Mouse (Mus musculus) hindbrain, embryonic 16.5 days (tissue): ENCODE measurements around the gene Prickle1. TPM values are rescaled to one million over a fixed set of nuclear protein-coding genes. Genes with fewer than 3 reads are reported as not detected.

ENCODE experiments used
- ATAC-seq: fragments of 200-750 bp; cut with Nextera tagmentation; 2 replicates; pipeline ENCODE4 v1.8.0; 2017; ENCODE audit warnings: moderate TSS enrichment, moderate library complexity
- H3K27ac ChIP-seq: fragments of 300-500 bp; sonication (generic); 2 replicates; pipeline ENCODE4 v1.5.1; 2014; ENCODE audit warnings: low read depth, mild to moderate bottlenecking, control low read depth, low read length, moderate library complexity
- H3K27me3 ChIP-seq: fragments of 300-500 bp; sonication (generic); replicated peaks from 2 replicates; pipeline ENCODE4 v1.6.1; 2014; ENCODE audit warnings: low read length; ENCODE audit not compliant: control insufficient read depth, insufficient read depth
- H3K36me3 ChIP-seq: fragments of 300-500 bp; sonication (generic); 2 replicates; pipeline ENCODE4 v1.6.1; 2014; ENCODE audit warnings: mild to moderate bottlenecking, low read length, moderate library complexity, mixed read lengths; ENCODE audit not compliant: control insufficient read depth, insufficient read depth
- H3K4me1 ChIP-seq: fragments of 300-500 bp; sonication (generic); 2 replicates; pipeline ENCODE4 v1.6.1; 2014; ENCODE audit warnings: low read depth, low read length; ENCODE audit not compliant: control insufficient read depth, insufficient read depth
- H3K4me2 ChIP-seq: fragments of 300-500 bp; sonication (generic); 2 replicates; pipeline ENCODE4 v1.6.1; 2014; ENCODE audit warnings: mild to moderate bottlenecking, low read length, control low read depth, moderate library complexity
- H3K4me3 ChIP-seq: fragments of 300-500 bp; sonication (generic); 2 replicates; pipeline ENCODE4 v1.5.1; 2014; ENCODE audit warnings: mild to moderate bottlenecking, low read length, control low read depth, moderate library complexity
- H3K9ac ChIP-seq: fragments of 300-500 bp; sonication (generic); 2 replicates; pipeline ENCODE4 v1.6.1; 2014; ENCODE audit warnings: low read depth, mild to moderate bottlenecking, control low read depth, low read length, moderate library complexity
- H3K9me3 ChIP-seq: fragments of 300-500 bp; sonication (generic); 2 replicates; pipeline ENCODE4 v1.6.1; 2014; ENCODE audit warnings: mild to moderate bottlenecking, low read length, moderate library complexity; ENCODE audit not compliant: control insufficient read depth
- whole genome bisulfite sequencing: fragments of 180-500 bp; shearing (Covaris S2); extraction: QIAGEN DNeasy Blood & Tissue Kit; methylation state at CpG from one replicate; pipeline ENCODE4 v1.1.7; 2014; 5-methylcytosine and 5-hydroxymethylcytosine counted together
- polyA plus RNA-seq: library from polyadenylated mRNA; unstranded; fragments of >200 nt; fragmentation: Nextera tagmentation; extraction: Ambion mirVana; gene quantifications from 2 replicates; pipeline ENCODE4 v1.2.1, GENCODE M21; 2015

Prickle1 gene
- polyA plus RNA-seq, 1 experiment from 2014 or later = 20.1 TPM

DNA sequence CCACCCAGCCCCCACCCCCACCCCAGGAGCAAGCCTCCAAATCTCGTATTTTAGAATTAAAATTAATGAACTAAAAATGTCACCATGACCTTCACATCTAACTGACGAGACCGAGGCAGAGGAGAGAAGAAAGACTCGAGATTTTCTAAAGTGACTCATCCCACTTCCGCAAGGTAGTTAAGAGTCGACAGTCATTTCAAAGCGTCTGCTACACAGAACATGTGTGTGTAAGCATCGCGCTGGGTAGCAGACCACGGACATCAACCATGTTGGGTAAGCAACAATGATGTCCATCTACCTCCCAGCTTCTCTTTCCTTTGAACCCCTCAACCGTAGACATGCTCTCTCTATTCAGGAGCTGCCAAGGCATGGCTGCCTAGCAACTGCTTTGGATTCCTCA, 12.6 kb downstream of the Prickle1 start:
- no peaks in the 10 kb centered on the region for H3K4me1 ChIP-seq
- no peaks in the 10 kb centered on the region for H3K9me3 ChIP-seq
- H3K27ac ChIP-seq = no peak overlapping the region
- no peak for ATAC-seq
- no peaks in the 10 kb centered on the region for H3K36me3 ChIP-seq
- no peak overlapping the region for H3K4me3 ChIP-seq
- H3K9ac ChIP-seq = no peak overlapping the region
- WGBS = 67% methylated on average over 11 of the region's 11 CpGs
- no peak overlapping the region for H3K4me2 ChIP-seq
- no peaks in the 10 kb centered on the region for H3K27me3 ChIP-seq

- Histone ChIP-seq H3K36me3 (no peaks in the 10 kb centered on the region), H3K9ac (no peak overlapping the region), H3K27me3 (no peaks in the 10 kb centered on the region), H3K4me1 (no peaks in the 10 kb centered on the region), H3K9me3 (no peaks in the 10 kb centered on the region), H3K27ac (no peak overlapping the region), H3K4me2 (no peak overlapping the region), H3K4me3 (no peak overlapping the region)
- ATAC-seq = no peak
- WGBS = 87% methylated on average over 8 of the region's 8 CpGs
These were observed 14.0 kb downstream of the Prickle1 start for GRCm38 (mm10) chr15:93581736-93582135.

DNA sequence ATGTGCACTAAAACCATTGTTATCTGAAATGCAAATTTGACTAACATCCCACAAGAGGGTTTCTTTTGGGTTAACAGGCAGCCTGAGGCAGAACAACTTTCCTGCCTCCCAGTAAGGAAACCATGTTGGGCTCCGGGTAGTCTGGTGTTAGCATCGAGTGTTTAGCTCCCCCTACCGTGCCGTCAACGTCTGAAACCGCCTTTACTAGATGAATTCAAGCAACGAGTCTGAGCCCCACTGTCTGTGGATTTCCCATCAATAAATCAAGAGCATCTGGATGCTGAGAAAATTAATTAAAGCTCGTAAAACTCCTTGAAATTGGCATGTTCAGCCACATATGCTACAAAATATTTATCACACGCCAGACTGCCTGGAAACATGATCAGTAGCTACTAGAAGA, 15.8 kb downstream of the Prickle1 start:
- Histone ChIP-seq H3K4me3 (no peak overlapping the region), H3K9me3 (no peaks in the 10 kb centered on the region), H3K36me3 (no peaks in the 10 kb centered on the region), H3K4me2 (no peak overlapping the region), H3K4me1 (no peaks in the 10 kb centered on the region), H3K9ac (no peak overlapping the region), H3K27ac (no peak overlapping the region), H3K27me3 (no peaks in the 10 kb centered on the region)
- WGBS = 27% methylated on average over 9 of the region's 9 CpGs
- no peak for ATAC-seq

- Histone ChIP-seq H3K9ac (no peak overlapping the region), H3K9me3 (no peaks in the 10 kb centered on the region), H3K4me1 (no peaks in the 10 kb centered on the region), H3K27me3 (no peaks in the 10 kb centered on the region), H3K27ac (no peak overlapping the region), H3K4me3 (no peak overlapping the region), H3K4me2 (no peak overlapping the region), H3K36me3 (no peaks in the 10 kb centered on the region)
- ATAC-seq = no peak
- 70% methylated on average over 9 of the region's 9 CpGs for WGBS
These were observed 16.6 kb downstream of the Prickle1 start for GRCm38 (mm10) chr15:93579100-93579499.

GRCm38 (mm10) chr15:93576361-93576760, 19.3 kb downstream of the Prickle1 start:
- no peaks in the 10 kb centered on the region for H3K9me3 ChIP-seq
- ATAC-seq = peak; percentile 27; the same call in 1 of the 2 replicates
- no peak overlapping the region for H3K9ac ChIP-seq
- no peak overlapping the region for H3K27ac ChIP-seq
- no peak overlapping the region for H3K4me3 ChIP-seq
- H3K4me2 ChIP-seq = no peak overlapping the region
- 69% methylated on average over 9 of the region's 9 CpGs for WGBS
- no peaks in the 10 kb centered on the region for H3K4me1 ChIP-seq
- no peaks in the 10 kb centered on the region for H3K27me3 ChIP-seq
- no peaks in the 10 kb centered on the region for H3K36me3 ChIP-seq

DNA sequence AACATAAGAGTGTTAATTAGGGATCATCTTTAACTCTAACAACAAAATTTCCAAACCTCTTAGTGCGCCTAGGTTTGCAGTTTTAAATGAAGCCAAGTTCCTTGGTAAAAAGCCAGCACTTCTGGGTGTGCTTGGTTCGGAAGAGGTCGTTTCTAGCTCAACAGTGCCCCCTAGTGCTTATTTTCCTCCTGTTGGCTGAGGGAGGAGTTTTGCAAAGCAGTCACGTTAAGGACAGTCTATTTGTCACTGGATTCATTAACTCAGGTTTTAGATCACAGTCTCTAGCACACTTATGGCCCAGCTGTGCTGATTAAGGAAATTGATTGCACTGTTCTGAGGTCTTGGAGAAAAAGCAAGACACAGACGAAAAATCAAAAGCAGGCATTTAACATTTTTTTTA, 19.8 kb downstream of the Prickle1 start:
- ATAC-seq = peak; percentile 75
- Histone ChIP-seq H3K27ac (no peak overlapping the region), H3K27me3 (no peaks in the 10 kb centered on the region), H3K4me2 (no peak overlapping the region), H3K4me1 (no peaks in the 10 kb centered on the region), H3K4me3 (no peak overlapping the region), H3K9ac (no peak overlapping the region), H3K9me3 (no peaks in the 10 kb centered on the region), H3K36me3 (no peaks in the 10 kb centered on the region)
- 9% methylated on average over 5 of the region's 5 CpGs for WGBS

DNA sequence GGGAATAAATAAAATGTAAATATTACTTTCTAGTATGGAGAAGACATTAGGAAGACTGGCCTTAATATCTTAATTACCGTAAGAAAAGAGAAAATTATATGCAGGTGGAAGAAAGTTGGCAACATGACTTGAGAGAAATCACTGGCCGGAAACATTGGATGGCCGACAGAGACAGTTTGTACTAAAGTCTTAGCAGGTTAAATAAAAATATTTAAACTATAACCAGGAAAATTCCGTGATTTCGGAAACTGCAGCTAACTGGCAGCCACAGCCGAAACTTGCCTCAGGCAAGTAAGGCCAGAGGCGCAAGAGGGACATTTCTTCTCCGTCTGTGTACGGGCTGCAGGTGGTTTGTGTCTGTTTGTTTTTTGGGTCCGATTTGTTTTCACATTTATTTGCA, 22.8 kb downstream of the Prickle1 start:
- Histone ChIP-seq H3K4me1 (no peaks in the 10 kb centered on the region; the same call in 1 of the 2 replicates), H3K36me3 (no peaks in the 10 kb centered on the region), H3K9ac (no peak overlapping the region), H3K27ac (no peak overlapping the region), H3K27me3 (no peaks in the 10 kb centered on the region), H3K4me3 (no peak overlapping the region), H3K4me2 (no peak overlapping the region), H3K9me3 (no peaks in the 10 kb centered on the region)
- ATAC-seq = no peak
- 95% methylated on average over 10 of the region's 10 CpGs for WGBS

GRCm38 (mm10) chr15:93570881-93571495, 24.7 kb downstream of the Prickle1 start:
- ATAC-seq = no peak
- WGBS = 74% methylated on average over 11 of the region's 11 CpGs
- Histone ChIP-seq H3K9me3 (no peaks in the 10 kb centered on the region), H3K4me2 (no peak overlapping the region), H3K27me3 (no peaks in the 10 kb centered on the region), H3K9ac (no peak overlapping the region), H3K4me3 (no peak overlapping the region), H3K4me1 (no peaks in the 10 kb centered on the region; the same call in 1 of the 2 replicates), H3K27ac (no peak overlapping the region), H3K36me3 (no peaks in the 10 kb centered on the region)

GRCm38 (mm10) chr15:93568911-93569310, 26.8 kb downstream of the Prickle1 start:
- no peaks in the 10 kb centered on the region; the same call in 1 of the 2 replicates for H3K4me1 ChIP-seq
- ATAC-seq = no peak
- H3K27me3 ChIP-seq = no peaks in the 10 kb centered on the region
- WGBS = 75% methylated on average over 3 of the region's 3 CpGs
- H3K9ac ChIP-seq = no peak overlapping the region
- no peak overlapping the region for H3K27ac ChIP-seq
- no peaks in the 10 kb centered on the region for H3K36me3 ChIP-seq
- no peak overlapping the region for H3K4me3 ChIP-seq
- H3K9me3 ChIP-seq = no peaks in the 10 kb centered on the region
- no peak overlapping the region for H3K4me2 ChIP-seq
